Mouse (Mus musculus): ENCODE results near the gene Srrm2. TPM values are rescaled to one million over a fixed set of nuclear protein-coding genes. Genes with fewer than 3 reads are reported as not detected.

Srrm2 gene
- polyA plus RNA-seq, 1 experiment from 2014 or later, result 228 TPM

- no peak for DNase-seq
- no peak overlapping the region for H3K4me3 ChIP-seq (replicated peaks)
- H3K9ac ChIP-seq, result no peak overlapping the region
- H3K27me3 ChIP-seq, result peaks cover 63% of the 10 kb centered on the region
- 61% methylated on average over 3 of the region's 3 CpGs for WGBS (ENCODE audit: insufficient replicate concordance)
- no peak for ATAC-seq (ENCODE audit: low read depth)
- H3K4me1 ChIP-seq (replicated peaks), result peaks cover 22% of the 10 kb centered on the region
- H3K27ac ChIP-seq, result no peak overlapping the region
- no peaks in the 10 kb centered on the region for H3K9me3 ChIP-seq (replicated peaks)
- H3K36me3 ChIP-seq, result peaks cover 3% of the 10 kb centered on the region; the same call in 1 of the 2 replicates
- no peak overlapping the region for H3K4me2 ChIP-seq
Observed at GRCm38 (mm10) chr17:23747471-23747870, 42.9 kb upstream of the Srrm2 start.

DNA sequence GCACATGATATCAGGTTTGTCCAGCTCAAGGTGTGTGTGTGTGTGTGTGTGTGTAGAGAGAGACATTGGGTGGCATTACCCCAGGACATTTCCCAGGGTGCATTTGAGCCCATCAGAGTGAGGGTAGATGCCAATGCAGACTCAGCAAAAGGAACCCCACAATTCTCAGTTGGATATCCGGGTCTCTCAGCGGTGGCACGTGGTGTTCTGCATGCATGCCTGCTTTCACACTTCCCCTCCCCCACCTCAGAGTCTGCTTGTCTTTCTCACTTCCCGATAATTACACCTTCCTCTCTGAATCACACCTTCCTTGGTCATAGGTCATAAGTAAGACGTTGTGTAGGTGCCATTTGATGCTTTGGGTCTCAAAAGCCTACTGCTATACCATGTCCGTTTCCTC lies 42.3 kb upstream of the Srrm2 start:
- Histone ChIP-seq H3K27ac (no peak overlapping the region), H3K4me1 (replicated peaks) (peaks cover 20% of the 10 kb centered on the region), H3K9ac (no peak overlapping the region), H3K27me3 (peaks cover 57% of the 10 kb centered on the region), H3K4me2 (no peak overlapping the region), H3K36me3 (peaks cover 5% of the 10 kb centered on the region; the same call in 1 of the 2 replicates), H3K9me3 (replicated peaks) (no peaks in the 10 kb centered on the region), H3K4me3 (replicated peaks) (no peak overlapping the region)
- WGBS (ENCODE audit: insufficient replicate concordance), result 17% methylated on average over 6 of the region's 6 CpGs
- ATAC-seq (ENCODE audit: low read depth), result no peak
- no peak for DNase-seq

DNA sequence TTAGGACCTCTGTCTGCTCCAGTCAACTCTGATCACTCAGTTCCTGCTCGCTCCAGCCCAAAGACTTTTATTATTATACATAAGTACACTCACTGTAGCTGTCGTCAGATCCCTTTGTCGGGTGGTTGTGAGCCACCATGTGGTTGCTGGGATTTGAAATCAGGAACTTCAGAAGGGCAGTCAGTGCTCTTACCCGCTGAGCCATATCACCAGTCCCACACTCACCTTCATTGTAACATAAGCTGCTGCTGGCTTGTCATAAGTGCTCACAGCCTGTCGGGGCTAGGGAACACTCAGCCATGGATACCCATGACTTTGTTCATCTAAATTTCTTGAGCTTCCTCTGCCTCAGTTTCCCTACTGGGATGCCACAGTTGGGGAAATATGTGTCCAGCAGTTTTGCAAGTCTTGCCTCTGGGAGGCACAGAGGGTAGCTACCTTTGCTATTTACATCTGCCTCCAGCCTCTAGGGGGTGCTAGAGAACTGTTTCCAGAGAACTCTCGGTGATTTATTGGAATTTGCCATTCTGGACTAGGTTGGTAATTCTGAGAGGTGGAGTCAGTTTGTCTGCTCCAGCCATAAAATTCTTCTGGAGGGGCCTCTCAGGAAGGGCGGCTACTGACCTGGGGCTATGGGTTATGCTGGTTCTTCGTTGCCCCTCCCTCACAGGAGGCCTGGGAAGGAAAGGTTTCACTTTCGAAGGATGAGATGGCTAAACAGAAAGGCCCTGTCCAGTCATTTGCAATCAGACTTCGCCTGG lies 41.5 kb upstream of the Srrm2 start:
- peak overlapping the region; percentile 38 for H3K4me2 ChIP-seq
- no peak overlapping the region for H3K27ac ChIP-seq
- peak overlapping the region; percentile 21 for H3K4me3 ChIP-seq (replicated peaks)
- peak; percentile 60 for DNase-seq
- H3K36me3 ChIP-seq, result peaks cover 5% of the 10 kb centered on the region; the same call in 1 of the 2 replicates
- ATAC-seq (ENCODE audit: low read depth), result peak; percentile 11; the same call in 1 of the 2 replicates
- 24% methylated on average over 10 of the region's 10 CpGs for WGBS (ENCODE audit: insufficient replicate concordance)
- peaks cover 50% of the 10 kb centered on the region for H3K27me3 ChIP-seq
- H3K9me3 ChIP-seq (replicated peaks), result no peaks in the 10 kb centered on the region
- 0 out of 2 replicates have a peak overlapping the region, but pooled peaks have one; percentile 2 for H3K9ac ChIP-seq
- H3K4me1 ChIP-seq (replicated peaks), result peaks cover 20% of the 10 kb centered on the region

DNA sequence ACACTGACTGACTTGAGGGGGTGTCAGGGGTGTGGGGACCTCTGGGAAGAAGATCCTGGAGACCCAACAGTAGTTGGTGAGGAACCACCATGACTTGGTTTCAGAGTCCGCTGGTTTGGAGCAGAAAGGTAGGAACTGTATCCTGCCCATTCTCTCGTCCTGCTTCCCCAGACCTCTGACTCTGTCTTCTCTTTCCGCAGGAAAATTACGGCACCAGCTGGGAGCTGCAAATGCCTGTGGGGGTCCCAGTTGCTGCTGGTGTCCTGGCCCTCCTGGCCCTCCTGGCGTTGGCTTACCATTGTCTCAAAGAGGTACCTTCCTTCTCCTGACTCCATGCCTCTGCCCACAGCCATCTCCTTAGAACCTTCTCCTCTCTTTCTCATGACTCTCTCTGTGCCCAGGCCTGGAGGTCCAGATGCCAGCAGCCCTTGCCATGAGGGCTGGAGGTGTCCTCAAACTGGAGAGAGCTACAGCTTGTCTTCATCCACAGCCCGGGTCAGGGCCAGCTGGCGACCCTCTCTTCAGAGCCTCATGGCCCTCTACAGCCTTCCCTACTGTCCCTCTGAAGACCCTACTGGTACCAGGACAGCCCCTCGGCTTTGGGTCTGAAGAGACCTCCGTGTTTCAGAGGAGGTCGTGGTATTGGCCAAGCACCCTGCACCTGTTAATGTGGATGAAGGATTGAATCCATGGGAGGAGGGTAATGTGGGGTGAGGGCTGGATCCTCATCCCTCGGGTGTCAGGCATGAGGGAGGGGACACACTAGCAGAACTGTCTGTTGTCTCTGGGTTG lies 40.7 kb upstream of the Srrm2 start:
- DNase-seq (no peak), ATAC-seq (ENCODE audit: low read depth) (no peak)
- Histone ChIP-seq H3K4me1 (replicated peaks) (peaks cover 20% of the 10 kb centered on the region), H3K4me3 (replicated peaks) (peak overlapping the region; percentile 21), H3K9me3 (replicated peaks) (no peaks in the 10 kb centered on the region), H3K4me2 (peak overlapping the region; percentile 38), H3K9ac (0 out of 2 replicates have a peak overlapping the region, but pooled peaks have one; percentile 2), H3K36me3 (peaks cover 5% of the 10 kb centered on the region; the same call in 1 of the 2 replicates), H3K27ac (no peak overlapping the region), H3K27me3 (peaks cover 42% of the 10 kb centered on the region)
- 64% methylated on average over 11 of the region's 11 CpGs for WGBS (ENCODE audit: insufficient replicate concordance)

DNA sequence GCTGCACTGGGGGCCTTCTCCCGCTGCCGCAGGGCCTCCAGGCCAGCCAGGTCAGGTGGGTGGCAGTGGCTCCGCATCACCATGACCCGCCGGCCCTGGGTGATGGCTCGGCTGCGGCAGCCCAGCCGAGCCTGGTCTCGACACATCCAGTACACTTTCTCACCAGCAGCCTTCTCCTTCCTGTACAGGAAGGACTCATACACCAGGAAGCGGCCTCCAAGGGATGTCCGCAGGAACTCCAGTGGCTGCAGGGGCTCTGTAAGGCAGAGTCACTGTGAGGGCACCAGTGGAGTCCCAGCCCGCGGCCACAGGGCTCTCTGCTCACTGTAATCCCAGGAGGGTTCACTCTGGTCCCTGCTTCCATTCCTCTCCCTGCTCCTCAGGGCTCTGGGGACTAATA lies 34.6 kb upstream of the Srrm2 start:
- Histone ChIP-seq H3K9me3 (replicated peaks) (no peaks in the 10 kb centered on the region), H3K36me3 (peaks cover 15% of the 10 kb centered on the region), H3K27me3 (no peaks in the 10 kb centered on the region), H3K4me1 (replicated peaks) (no peaks in the 10 kb centered on the region), H3K4me3 (replicated peaks) (no peak overlapping the region), H3K27ac (peak overlapping the region; percentile 19; the same call in 1 of the 2 replicates), H3K9ac (no peak overlapping the region), H3K4me2 (no peak overlapping the region)
- no peak for DNase-seq
- WGBS (ENCODE audit: insufficient replicate concordance), result 67% methylated on average over 12 of the region's 13 CpGs
- ATAC-seq (ENCODE audit: low read depth), result peak; percentile 52

GRCm38 (mm10) chr17:23757581-23757980 lies 32.8 kb upstream of the Srrm2 start:
- no peaks in the 10 kb centered on the region for H3K9me3 ChIP-seq (replicated peaks)
- no peak for DNase-seq
- H3K4me1 ChIP-seq (replicated peaks), result no peaks in the 10 kb centered on the region
- no peak overlapping the region for H3K4me3 ChIP-seq (replicated peaks)
- H3K27ac ChIP-seq, result no peak overlapping the region
- H3K36me3 ChIP-seq, result peaks cover 16% of the 10 kb centered on the region
- H3K27me3 ChIP-seq, result no peaks in the 10 kb centered on the region
- H3K9ac ChIP-seq, result no peak overlapping the region
- no peak for ATAC-seq (ENCODE audit: low read depth)
- no peak overlapping the region for H3K4me2 ChIP-seq
- WGBS (ENCODE audit: insufficient replicate concordance), result 79% methylated on average over 9 of the region's 9 CpGs

- WGBS (ENCODE audit: insufficient replicate concordance), result 82% methylated on average over 8 of the region's 8 CpGs
Observed at GRCm38 (mm10) chr17:23758801-23759200, 31.5 kb upstream of the Srrm2 start.

DNA sequence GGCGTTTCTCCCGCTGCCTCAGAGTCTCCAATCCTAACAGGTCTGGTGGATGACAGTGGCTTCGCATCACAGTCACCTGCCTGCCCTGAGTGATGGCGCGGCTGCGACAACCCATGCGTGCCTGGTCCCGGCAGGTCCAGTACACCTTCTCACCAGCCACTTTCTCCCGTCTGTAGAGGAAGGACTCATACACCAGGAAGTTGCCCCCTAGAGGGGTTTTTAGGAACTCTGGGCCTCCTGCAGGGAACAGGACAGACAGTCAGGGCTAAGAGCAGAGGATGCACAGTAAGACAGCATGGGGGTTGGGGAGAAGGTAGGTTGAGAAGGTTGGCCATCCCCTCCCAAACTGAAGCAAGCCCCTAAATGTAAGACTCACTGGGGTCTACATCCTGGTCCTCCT lies 30.1 kb upstream of the Srrm2 start:
- H3K9ac ChIP-seq, result no peak overlapping the region
- no peak overlapping the region for H3K4me2 ChIP-seq
- no peaks in the 10 kb centered on the region for H3K27me3 ChIP-seq
- DNase-seq (no peak), ATAC-seq (ENCODE audit: low read depth) (0 out of 2 replicates have a peak, but pooled peaks have one; percentile 34)
- H3K4me1 ChIP-seq (replicated peaks), result peaks cover 7% of the 10 kb centered on the region
- 84% methylated on average over 9 of the region's 9 CpGs for WGBS (ENCODE audit: insufficient replicate concordance)
- no peak overlapping the region for H3K4me3 ChIP-seq (replicated peaks)
- H3K9me3 ChIP-seq (replicated peaks), result no peaks in the 10 kb centered on the region
- peaks cover 14% of the 10 kb centered on the region for H3K36me3 ChIP-seq
- no peak overlapping the region for H3K27ac ChIP-seq

More at GRCm38 (mm10) chr17:23758801-23759200, 31.5 kb upstream of the Srrm2 start:
- no peak overlapping the region for H3K4me2 ChIP-seq
- peaks cover 14% of the 10 kb centered on the region for H3K36me3 ChIP-seq
- H3K27me3 ChIP-seq, result no peaks in the 10 kb centered on the region
- DNase-seq, result no peak
- H3K9me3 ChIP-seq (replicated peaks), result no peaks in the 10 kb centered on the region
- H3K27ac ChIP-seq, result no peak overlapping the region
- no peak for ATAC-seq (ENCODE audit: low read depth)
- no peak overlapping the region for H3K9ac ChIP-seq
- H3K4me3 ChIP-seq (replicated peaks), result no peak overlapping the region
- H3K4me1 ChIP-seq (replicated peaks), result peaks cover 7% of the 10 kb centered on the region

GRCm38 (mm10) chr17:23761155-23761554 lies 29.2 kb upstream of the Srrm2 start:
- Histone ChIP-seq H3K9me3 (replicated peaks) (no peaks in the 10 kb centered on the region), H3K9ac (no peak overlapping the region), H3K36me3 (peaks cover 9% of the 10 kb centered on the region), H3K27me3 (no peaks in the 10 kb centered on the region), H3K27ac (no peak overlapping the region), H3K4me2 (no peak overlapping the region), H3K4me3 (replicated peaks) (no peak overlapping the region), H3K4me1 (replicated peaks) (peaks cover 7% of the 10 kb centered on the region)
- DNase-seq (no peak), ATAC-seq (ENCODE audit: low read depth) (no peak)
- 73% methylated on average over 3 of the region's 3 CpGs for WGBS (ENCODE audit: insufficient replicate concordance)

- DNase-seq (no peak), ATAC-seq (ENCODE audit: low read depth) (no peak)
- Histone ChIP-seq H3K9me3 (replicated peaks) (no peaks in the 10 kb centered on the region), H3K27ac (no peak overlapping the region), H3K4me1 (replicated peaks) (peaks cover 7% of the 10 kb centered on the region), H3K27me3 (no peaks in the 10 kb centered on the region), H3K9ac (no peak overlapping the region), H3K4me2 (no peak overlapping the region), H3K4me3 (replicated peaks) (no peak overlapping the region), H3K36me3 (peaks cover 6% of the 10 kb centered on the region; the same call in 1 of the 2 replicates)
- WGBS (ENCODE audit: insufficient replicate concordance), result 79% methylated on average over 11 of the region's 11 CpGs
Observed at GRCm38 (mm10) chr17:23762976-23763375, 27.4 kb upstream of the Srrm2 start.

DNA sequence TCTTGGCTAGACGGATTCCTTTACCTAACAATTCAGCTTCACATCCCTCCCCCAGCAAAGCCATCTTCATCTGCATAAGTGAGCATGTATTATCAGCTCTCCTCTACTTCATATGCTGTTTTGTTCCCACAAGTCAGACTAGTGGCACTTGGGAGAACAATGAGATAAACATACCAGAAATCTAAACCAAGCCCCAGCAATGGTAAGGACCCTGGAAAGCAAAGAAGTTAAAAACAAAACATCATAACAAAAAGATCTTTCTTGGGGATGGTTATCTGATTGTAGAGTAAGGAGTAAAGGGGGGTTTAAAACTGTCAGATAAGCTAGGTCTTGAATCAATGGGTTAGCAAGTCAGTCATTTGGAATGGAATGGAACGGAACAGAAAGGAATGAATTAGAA lies 19.8 kb upstream of the Srrm2 start:
- Histone ChIP-seq H3K9me3 (replicated peaks) (no peaks in the 10 kb centered on the region), H3K27ac (no peak overlapping the region), H3K4me1 (replicated peaks) (peaks cover 25% of the 10 kb centered on the region), H3K4me3 (replicated peaks) (peak overlapping the region; percentile 96), H3K9ac (peak overlapping the region; percentile 96), H3K4me2 (peak overlapping the region; percentile 93), H3K36me3 (no peaks in the 10 kb centered on the region), H3K27me3 (no peaks in the 10 kb centered on the region)
- ATAC-seq (ENCODE audit: low read depth), result no peak
- 29% methylated on average over 2 of the region's 2 CpGs for WGBS (ENCODE audit: insufficient replicate concordance)
- DNase-seq, result no peak

Data from liver, embryonic 13.5 days (tissue).